Mouse (Mus musculus) 3134 (cell line): ENCODE measurements around the gene Gm20854.
"Not testable (repeated sequence)": the region's sequence is repeated elsewhere in the genome, so short reads cannot be mapped to it uniquely, and the experiment has no call there.

ENCODE experiments used
- DNase-seq: peaks from one replicate; pipeline ENCODE4 v3.0.0-alpha.2; 2011; ENCODE audit warnings: low spot score; ENCODE audit not compliant: insufficient read length; ENCODE audit errors: extremely low read depth

Gm20854 gene

DNA sequence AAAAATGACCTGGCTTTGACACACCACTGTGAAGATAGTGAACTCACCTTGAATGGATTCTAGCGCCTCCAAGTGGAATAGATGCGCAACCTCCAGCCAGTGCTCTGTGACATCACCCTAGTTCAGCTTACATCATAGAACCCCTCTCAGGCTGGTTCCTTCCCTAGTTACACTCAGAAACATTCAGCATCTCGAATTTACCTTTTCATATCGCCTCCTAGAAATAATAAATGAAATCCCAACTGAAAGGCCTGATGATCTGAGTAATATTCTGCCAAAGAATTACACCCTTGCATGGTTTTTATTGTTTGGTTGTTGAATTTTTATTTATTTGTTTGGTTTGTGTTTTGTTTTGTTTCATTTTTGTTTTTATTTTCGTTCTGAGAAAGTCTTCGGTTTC lies at the start of gene Gm20854:
Gene Gm20854, minus strand, starts transcription at position 101 of the 400 bp plus-strand sequence.
- DNase-seq = not testable (repeated sequence)
